Comparison of ENCODE assay signal across 11 mouse cellular contexts in genomic region chr11:3347835-3348195, GRCm38 (mm10). TPM values are rescaled to one million over a fixed set of nuclear protein-coding genes. Genes with fewer than 3 reads are reported as not detected.
A peak's percentile ranks its signal among the peaks of the same experiment; 100 is the strongest.
DNase-seq lines count a peak whose midpoint lies in the region; ATAC-seq and TF ChIP-seq lines count a peak whose summit lies in the region.
"Had no signal": no experiment of that assay in that cellular context is flagged by ENCODE, and none has a peak within 500 bp of the region (broad histone marks: within the 10 kb centered on the region; RNA-seq: fewer than 3 reads in every experiment).

No protein-coding gene starts in this region.

- intact Hi-C loops in gastrocnemius, adult 2 months (cut with DNase I) = loop anchor here (5.0 kb wide), 3 partner anchors 39 to 164 kb away; partner anchors contain the start of genes Limk2 and Selenom

- TF ChIP-seq CTCF in gastrocnemius, adult 2 months (IDR thresholded peaks at IDR 0.05) = no peak

- H3K4me1 ChIP-seq in hindbrain, embryonic 14.5 days (replicated peaks; ENCODE audit: control insufficient read depth, insufficient read depth, low read length) = no peaks in the 10 kb centered on the region; the same call in 1 of the 2 replicates
- no peaks in the 10 kb centered on the region for H3K4me1 ChIP-seq in hindbrain, embryonic 16.5 days (ENCODE audit: control insufficient read depth, insufficient read depth, low read depth, low read length)
- peaks cover 14% of the 10 kb centered on the region for H3K4me1 ChIP-seq in embryonic facial prominence, embryonic 12.5 days

- no peaks in the 10 kb centered on the region for H3K9me3 ChIP-seq in hindbrain, embryonic 14.5 days (ENCODE audit: control insufficient read depth, low read length)
- no peaks in the 10 kb centered on the region for H3K9me3 ChIP-seq in hindbrain, embryonic 16.5 days (ENCODE audit: control insufficient read depth, low read length)
- no peaks in the 10 kb centered on the region for H3K9me3 ChIP-seq in embryonic facial prominence, embryonic 12.5 days
- H3K9me3 ChIP-seq: midbrain, embryonic 12.5 days had no signal

- H3K36me3 ChIP-seq in hindbrain, embryonic 14.5 days (replicated peaks; ENCODE audit: control insufficient read depth, insufficient read depth) = peaks cover 93% of the 10 kb centered on the region
- peaks cover 33% of the 10 kb centered on the region for H3K36me3 ChIP-seq in hindbrain, embryonic 16.5 days (ENCODE audit: control insufficient read depth, insufficient read depth, low read length)
- peaks cover 56% of the 10 kb centered on the region for H3K36me3 ChIP-seq in embryonic facial prominence, embryonic 12.5 days

- H3K4me2 ChIP-seq in hindbrain, embryonic 14.5 days (replicated peaks) = no peak overlapping the region
- no peak overlapping the region for H3K4me2 ChIP-seq in hindbrain, embryonic 16.5 days (ENCODE audit: low read length)
- H3K4me2 ChIP-seq in embryonic facial prominence, embryonic 12.5 days (replicated peaks) = no peak overlapping the region
- H3K4me2 ChIP-seq: lung, embryonic 14.5 days; midbrain, embryonic 12.5 days had no signal

- DNase-seq in gastrocnemius, adult 2 months = no peak
- no peak for DNase-seq in gastrocnemius, postnatal 10 days
- no peak for DNase-seq in hindbrain, embryonic 14.5 days (ENCODE audit: low spot score)
- peak; percentile 42 for DNase-seq in 3T3-L1 (ENCODE audit: low read depth, low spot score)
- no peak for DNase-seq in right cerebral cortex, postnatal 36 days (ENCODE audit: low spot score in 2 of 2)
- DNase-seq in right cerebral cortex, adult 18-20 months = no peak

- peak overlapping the region; percentile 57 for H3K27ac ChIP-seq in gastrocnemius, adult 2 months
- 0 out of 2 replicates have a peak overlapping the region, but pooled peaks have one; percentile 14 for H3K27ac ChIP-seq in hindbrain, embryonic 14.5 days
- no peak overlapping the region for H3K27ac ChIP-seq in hindbrain, embryonic 16.5 days (ENCODE audit: low read depth, low read length)
- 0 out of 2 replicates have a peak overlapping the region, but pooled peaks have one; percentile 31 for H3K27ac ChIP-seq in embryonic facial prominence, embryonic 12.5 days
- H3K27ac ChIP-seq: midbrain, embryonic 12.5 days had no signal

- no peak for ATAC-seq in hindbrain, embryonic 14.5 days (ENCODE audit: low FRiP score)
- ATAC-seq in hindbrain, embryonic 16.5 days = no peak
- no peak for ATAC-seq in embryonic facial prominence, embryonic 12.5 days (ENCODE audit: insufficient number of reproducible peaks, insufficient read depth, low FRiP score, low TSS enrichment)

- H3K4me3 ChIP-seq in gastrocnemius, adult 2 months = no peak overlapping the region
- H3K4me3 ChIP-seq in hindbrain, embryonic 14.5 days (replicated peaks; ENCODE audit: low read length) = no peak overlapping the region
- H3K4me3 ChIP-seq in hindbrain, embryonic 16.5 days (ENCODE audit: low read length) = no peak overlapping the region
- no peak overlapping the region for H3K4me3 ChIP-seq in embryonic facial prominence, embryonic 12.5 days
- H3K4me3 ChIP-seq: midbrain, embryonic 12.5 days had no signal

- no peak overlapping the region for H3K9ac ChIP-seq in hindbrain, embryonic 14.5 days
- H3K9ac ChIP-seq in hindbrain, embryonic 16.5 days (ENCODE audit: low read depth, low read length) = no peak overlapping the region
- H3K9ac ChIP-seq in embryonic facial prominence, embryonic 12.5 days = no peak overlapping the region
- H3K9ac ChIP-seq: lung, embryonic 14.5 days; midbrain, embryonic 12.5 days had no signal

- no peaks in the 10 kb centered on the region for H3K27me3 ChIP-seq in hindbrain, embryonic 14.5 days (ENCODE audit: control insufficient read depth, insufficient read depth, low read length)
- H3K27me3 ChIP-seq in hindbrain, embryonic 16.5 days (replicated peaks; ENCODE audit: control insufficient read depth, insufficient read depth, low read length) = no peaks in the 10 kb centered on the region
- H3K27me3 ChIP-seq in embryonic facial prominence, embryonic 12.5 days = no peaks in the 10 kb centered on the region
- H3K27me3 ChIP-seq: midbrain, embryonic 12.5 days; Patski had no signal

RNA-seq across cellular contexts. Expression of gene Pik3ip1, which starts 17.6 kb away (rescaled TPM):
- total RNA-seq in gastrocnemius, adult 2 months (2021) = 10 to 100 TPM; 17.7 to 21.7 TPM
- total RNA-seq in gastrocnemius, postnatal 10 days (2021) = 10 to 100 TPM; 11.0 to 15.8 TPM
- polyA plus RNA-seq in hindbrain, embryonic 14.5 days (2014; fragmentation: Nextera tagmentation; extraction: Ambion mirVana) = 20.9 and 21.3 TPM in 2 replicates
- 30.8 and 36.1 TPM in 2 replicates for polyA plus RNA-seq in hindbrain, embryonic 16.5 days (2015; fragmentation: Nextera tagmentation; extraction: Ambion mirVana)
- 12.4 and 15.1 TPM in 2 replicates for polyA plus RNA-seq in embryonic facial prominence, embryonic 12.5 days (2016; fragmentation: Nextera tagmentation; extraction: Ambion mirVana)

RNA-seq across cellular contexts. Expression of gene Patz1, which starts 59.1 kb away (rescaled TPM):
- 10 to 100 TPM; 11.9 to 17.2 TPM for total RNA-seq in gastrocnemius, adult 2 months (2021)
- total RNA-seq in gastrocnemius, postnatal 10 days (2021) = 10 to 100 TPM; 19.5 to 21.0 TPM
- polyA plus RNA-seq in hindbrain, embryonic 14.5 days (2014; fragmentation: Nextera tagmentation; extraction: Ambion mirVana) = 47.6 and 50.4 TPM in 2 replicates
- 35.2 and 40.7 TPM in 2 replicates for polyA plus RNA-seq in hindbrain, embryonic 16.5 days (2015; fragmentation: Nextera tagmentation; extraction: Ambion mirVana)
- polyA plus RNA-seq in embryonic facial prominence, embryonic 12.5 days (2016; fragmentation: Nextera tagmentation; extraction: Ambion mirVana) = 84.3 and 85.3 TPM in 2 replicates
